Mouse (Mus musculus) left cerebral cortex, postnatal 4 days (tissue): ENCODE results near the gene Anxa2. TPM values are rescaled to one million over a fixed set of nuclear protein-coding genes. Genes with fewer than 3 reads are reported as not detected.

Source experiments
- DNase-seq: peaks from one replicate; pipeline ENCODE4 v3.0.0-alpha.2; 2022
- intact Hi-C: fragments of 180-260 bp; cut with DNase I; formaldehyde crosslinking; loops from one replicate; pipeline ENCODE4 v1.15.1; 2025
- total RNA-seq, 2 experiments: library from RNA; stranded (reverse); gene quantifications; 2 replicates each; pipeline ENCODE4 v1.2.3; 2021

Gene Anxa2
- 10 to 100 TPM; 23.2 to 24.1 TPM for total RNA-seq

DNA sequence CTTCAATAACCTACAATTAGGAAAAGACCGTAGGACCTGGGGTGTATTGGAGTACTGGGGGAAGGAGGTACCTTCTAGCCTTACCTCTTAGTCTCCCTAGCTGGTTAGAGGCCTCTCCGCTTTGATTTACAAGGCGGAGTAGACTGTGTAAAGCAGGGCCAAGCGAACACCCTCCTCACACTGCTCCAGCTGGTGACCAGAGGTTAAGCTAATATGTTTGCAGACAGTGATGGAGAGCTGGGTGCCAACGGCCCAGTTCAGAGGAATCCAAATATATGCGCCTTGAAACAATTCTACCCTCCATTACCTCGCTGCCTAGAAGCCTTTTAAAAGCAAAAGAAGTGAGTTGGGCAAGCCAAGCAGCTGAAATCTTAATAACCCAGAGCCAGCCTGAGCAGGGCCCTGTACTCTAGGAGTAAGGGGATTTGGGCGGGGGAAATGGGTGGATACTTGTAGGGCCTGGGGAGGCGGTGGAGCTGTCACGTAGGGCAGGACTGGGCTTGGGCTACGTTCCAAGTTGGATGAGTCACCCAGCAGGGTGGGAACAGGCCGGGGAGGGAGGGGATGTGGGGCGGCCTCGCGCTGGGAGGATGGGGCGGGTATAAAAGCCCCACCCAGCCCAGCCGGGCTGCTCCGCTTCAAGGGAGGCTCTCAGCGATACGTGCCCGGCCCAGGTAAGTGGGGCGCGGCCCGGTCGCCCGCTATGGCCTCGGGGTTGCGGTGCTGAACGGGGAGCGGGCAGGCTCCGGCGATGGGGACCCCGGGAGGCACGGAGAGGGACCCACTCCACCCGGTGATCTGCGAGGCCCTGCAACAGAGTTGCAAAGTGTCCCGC lies at the start of gene Anxa2:
Gene Anxa2, plus strand, starts transcription at position 555 of the 835 bp plus-strand sequence.
- intact Hi-C loops, result no loop called here
- DNase-seq, result peak; percentile 66

DNA sequence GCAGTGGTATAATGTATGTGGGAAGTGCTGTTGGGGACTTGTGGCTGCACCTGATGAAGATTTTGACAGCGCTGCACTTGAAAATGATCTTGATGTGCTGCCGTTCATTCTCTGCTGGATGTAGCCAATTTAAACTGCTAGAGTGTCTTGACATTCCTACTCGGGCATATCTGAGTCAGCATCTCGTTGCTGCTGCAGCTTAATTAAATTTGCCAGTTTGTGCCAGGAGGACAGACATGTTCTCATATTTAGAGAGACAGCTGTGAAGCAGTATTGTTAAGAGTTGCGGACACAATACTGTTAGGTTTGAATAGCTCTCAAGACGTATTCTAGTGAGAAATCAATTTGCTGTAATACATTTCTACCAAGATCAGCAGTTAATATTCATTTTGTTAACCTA lies 48.7 kb upstream of the Anxa2 start:
- DNase-seq, result no peak
- intact Hi-C loops, result no loop called here

DNA sequence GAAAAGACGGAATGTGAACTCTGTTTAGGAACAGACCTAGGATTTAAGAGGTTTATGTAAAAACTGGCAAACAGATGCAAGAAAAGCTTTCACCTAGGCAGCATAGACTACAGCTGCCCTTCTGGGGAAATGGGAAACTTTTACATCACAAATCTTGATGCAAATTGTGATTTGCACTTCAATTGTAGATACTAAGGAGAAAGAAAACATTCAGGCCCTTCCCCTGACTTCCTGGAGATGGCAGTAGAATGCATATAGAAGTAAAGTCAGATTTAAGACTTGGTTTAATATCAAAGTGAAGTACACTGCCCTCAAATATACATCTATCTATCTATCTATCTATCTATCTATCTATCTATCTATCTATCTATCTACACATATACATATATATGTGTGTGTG lies 33.9 kb upstream of the Anxa2 start:
- intact Hi-C loops, result loop anchor here (5.0 kb wide), 1 partner anchor 63 kb away; no protein-coding TSS in a partner anchor

DNA sequence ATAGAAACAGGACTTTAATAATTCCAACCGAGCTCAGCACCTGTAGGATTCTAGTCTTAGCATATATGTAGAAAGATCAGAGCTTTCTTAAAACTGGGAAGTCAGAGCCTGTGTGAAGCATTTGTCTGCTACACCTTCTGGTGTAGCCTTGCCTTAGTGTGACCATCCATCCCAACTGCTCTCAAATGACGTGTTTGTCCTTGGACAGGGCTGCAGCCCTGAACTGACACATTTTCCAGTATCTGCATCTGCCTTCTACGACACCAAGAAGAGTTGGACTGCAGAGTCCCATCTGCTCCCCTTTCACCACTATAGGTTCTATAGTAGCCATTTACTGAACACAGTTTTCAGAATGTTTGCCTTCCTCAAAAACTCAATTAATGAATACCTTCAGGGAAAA lies 22.9 kb upstream of the Anxa2 start:
- intact Hi-C loops, result no loop called here
- DNase-seq, result no peak

More for the DNA sequence above, 33.9 kb upstream of the Anxa2 start:
- no peak for DNase-seq

DNA sequence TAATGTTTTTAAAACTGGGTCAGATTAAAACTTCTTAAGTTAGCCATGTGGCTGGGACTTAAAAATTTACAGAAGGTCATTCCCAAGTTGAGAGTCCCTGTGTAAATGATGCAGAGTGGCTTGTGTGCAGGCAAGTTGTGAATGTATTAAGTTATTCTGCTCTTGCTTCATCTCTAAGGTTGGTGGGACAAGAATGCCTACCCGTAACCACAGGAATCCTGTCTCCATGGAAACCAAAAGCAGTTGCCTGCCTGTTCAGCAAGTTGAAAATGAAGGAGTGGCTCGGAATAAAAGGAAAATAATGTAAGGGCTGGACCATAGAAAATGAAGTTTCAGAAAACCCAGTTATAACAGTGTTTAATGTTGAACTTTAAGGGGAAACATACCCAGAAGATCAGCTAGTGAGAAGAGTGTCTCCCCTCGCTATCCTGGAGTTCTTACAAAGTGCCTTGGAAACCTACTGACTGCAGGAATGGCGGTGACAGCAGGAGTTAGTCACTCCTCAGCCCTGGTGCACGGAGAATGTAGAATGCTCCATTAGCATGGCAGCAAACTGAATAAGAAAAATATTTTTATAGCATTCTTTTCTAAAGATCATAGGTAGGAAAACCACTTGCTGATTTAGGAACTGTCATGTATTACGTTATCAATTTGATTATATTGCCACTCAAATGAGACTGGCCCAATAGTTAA lies 21.4 kb upstream of the Anxa2 start:
- intact Hi-C loops, result no loop called here
- DNase-seq, result no peak

DNA sequence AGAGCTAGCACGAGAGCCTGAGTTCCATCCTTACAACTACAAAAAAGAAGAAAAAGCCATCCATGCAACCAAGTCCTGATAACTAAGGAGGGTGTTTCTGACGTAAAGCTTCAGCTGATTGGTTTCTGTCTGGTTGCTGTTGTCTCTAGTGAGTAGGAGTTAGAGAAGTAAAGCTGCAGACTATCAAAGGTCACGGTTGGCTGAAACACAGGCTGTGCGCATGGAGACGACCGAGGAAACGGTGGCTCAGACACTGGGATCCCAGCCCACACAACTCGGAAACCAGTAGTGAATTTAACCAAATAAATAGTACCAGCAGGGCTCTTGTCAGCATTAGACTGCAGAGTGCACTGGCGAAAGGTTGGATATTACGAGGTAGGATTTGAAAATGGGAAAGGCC lies 18.2 kb upstream of the Anxa2 start:
- no peak for DNase-seq
- intact Hi-C loops, result no loop called here

DNA sequence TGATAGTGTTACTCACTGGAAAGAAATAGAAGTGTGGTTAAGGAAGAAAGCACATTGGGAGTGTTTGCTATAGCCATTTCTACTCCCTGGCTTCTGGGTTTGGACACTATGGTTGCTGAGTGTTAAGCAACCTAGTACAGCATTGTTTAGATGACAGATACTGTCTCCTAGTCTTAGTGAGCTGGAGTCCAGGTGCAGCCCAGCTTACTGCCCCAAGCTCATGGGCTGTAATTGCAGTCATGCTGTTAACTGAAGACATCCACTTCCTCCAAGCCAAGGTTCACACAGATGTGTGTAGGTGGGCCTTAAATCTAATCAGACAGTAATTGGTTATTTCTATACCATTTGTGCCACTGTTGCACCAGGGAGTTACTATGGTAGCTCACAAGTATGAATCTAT lies 17.8 kb upstream of the Anxa2 start:
- intact Hi-C loops, result no loop called here
- DNase-seq, result no peak

DNA sequence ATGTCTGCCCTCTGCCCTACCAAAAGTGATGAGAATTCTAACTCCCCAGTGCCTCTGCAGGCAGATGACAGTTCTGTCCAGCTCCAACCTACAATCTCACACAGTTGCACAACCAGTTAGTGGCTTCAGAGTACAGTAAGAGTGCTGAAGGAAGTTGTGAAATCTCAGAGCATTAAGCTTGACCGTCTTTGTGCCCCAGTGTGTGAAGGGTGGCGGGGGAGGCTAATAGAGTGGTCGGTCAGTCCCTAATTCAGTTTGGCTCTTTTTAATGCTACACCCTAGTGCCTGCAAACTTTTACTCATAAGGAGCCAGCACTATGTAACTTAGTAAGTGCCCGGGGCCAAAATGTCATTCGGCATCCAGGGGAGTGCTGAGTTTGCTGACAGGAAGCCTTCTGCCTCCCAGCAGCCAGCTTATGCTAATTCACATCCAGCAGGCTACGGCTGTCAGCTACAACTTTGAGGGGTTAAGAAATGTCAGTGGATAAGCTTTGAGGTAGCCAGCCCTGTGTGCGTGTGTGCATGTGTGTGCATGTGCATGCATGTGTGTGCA lies 13.5 kb upstream of the Anxa2 start:
- intact Hi-C loops, result no loop called here
- no peak for DNase-seq

DNA sequence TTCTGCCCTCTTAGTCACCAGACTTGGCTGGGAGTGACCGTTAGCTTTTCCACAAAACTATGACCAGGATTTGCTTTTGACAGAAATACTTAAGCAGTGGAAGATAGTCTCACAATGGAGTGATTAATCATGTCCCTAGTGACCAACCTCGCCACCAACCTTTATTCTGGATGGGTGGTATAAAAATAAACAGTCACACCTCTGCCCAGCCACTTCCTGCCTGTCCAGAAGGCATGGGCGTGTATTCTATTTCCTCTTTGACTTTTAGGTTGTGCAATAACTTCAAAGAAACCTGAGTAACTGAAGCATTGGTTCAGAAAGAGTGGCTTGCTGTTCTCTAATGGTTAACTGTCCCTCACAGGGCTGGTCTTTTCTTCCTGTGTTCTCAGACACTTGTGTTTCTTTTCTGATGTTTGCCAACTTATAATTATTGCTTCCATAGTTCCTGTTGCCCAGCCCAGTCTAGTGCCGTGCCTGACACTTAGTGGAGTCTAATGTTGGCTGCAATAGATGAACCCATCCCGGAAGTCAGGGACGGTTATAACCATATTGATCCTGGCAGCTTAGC lies 10.9 kb upstream of the Anxa2 start:
- intact Hi-C loops, result no loop called here
- no peak for DNase-seq

DNA sequence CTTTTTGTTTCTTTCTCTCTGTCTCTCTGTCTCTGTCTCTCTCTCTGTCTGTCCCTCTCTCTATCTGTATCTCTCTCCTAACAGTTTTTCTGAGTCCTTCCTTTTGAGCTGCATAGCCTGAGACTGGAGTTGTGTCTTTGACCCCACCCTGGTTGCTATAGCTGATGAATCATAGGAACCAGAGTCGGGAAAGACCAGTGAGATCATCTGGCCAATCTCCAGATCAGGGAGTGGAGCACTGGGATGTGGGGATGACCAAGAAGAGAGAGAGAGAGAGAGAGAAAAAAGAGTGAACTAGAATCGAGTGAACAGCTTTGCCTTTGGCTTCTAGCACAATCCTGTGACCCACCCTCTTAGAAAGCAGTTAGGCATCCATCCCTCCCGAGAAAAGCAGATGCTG lies 10.2 kb upstream of the Anxa2 start:
- no peak for DNase-seq
- intact Hi-C loops, result no loop called here

DNA sequence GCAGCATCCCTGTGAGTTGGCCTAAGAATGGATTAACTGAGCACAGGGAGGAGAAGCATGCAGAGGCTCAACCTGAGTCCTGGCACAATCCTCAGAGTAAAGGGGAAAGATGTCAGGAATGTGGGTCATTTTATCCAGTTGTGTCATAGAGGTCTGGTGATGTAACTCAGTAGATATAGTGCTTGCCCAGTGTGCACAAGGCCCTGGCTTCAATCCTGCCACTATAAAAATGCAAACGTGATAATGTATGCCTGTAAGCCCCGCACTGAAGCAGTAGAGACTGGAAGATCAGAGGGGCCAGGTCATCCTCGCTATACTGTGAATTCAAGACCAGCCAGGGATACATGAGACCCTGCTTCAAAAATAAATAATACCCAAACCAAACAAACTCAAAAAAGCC lies 4.6 kb upstream of the Anxa2 start:
- no peak for DNase-seq
- intact Hi-C loops, result no loop called here

DNA sequence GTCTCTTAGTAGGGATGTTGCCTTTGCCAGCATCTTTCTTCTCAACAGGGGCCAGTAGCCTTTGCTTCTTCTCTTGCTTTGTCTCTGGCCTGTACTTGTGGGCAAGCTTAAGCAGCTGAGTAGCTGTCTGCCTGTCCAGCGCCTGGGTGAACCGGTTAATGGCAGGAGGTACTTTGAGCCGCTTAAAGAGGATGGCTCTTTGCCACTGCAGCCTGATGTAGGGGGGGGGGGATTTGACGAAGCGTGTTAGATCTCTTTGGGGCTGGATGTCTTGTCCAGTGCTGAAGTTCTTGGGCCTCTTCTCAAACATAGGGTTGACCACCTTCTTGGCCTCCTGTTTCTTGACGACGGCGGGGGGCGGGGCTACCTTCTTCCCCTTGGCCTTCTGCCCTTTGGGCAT lies 2.8 kb upstream of the Anxa2 start:
- DNase-seq, result no peak
- intact Hi-C loops, result no loop called here

DNA sequence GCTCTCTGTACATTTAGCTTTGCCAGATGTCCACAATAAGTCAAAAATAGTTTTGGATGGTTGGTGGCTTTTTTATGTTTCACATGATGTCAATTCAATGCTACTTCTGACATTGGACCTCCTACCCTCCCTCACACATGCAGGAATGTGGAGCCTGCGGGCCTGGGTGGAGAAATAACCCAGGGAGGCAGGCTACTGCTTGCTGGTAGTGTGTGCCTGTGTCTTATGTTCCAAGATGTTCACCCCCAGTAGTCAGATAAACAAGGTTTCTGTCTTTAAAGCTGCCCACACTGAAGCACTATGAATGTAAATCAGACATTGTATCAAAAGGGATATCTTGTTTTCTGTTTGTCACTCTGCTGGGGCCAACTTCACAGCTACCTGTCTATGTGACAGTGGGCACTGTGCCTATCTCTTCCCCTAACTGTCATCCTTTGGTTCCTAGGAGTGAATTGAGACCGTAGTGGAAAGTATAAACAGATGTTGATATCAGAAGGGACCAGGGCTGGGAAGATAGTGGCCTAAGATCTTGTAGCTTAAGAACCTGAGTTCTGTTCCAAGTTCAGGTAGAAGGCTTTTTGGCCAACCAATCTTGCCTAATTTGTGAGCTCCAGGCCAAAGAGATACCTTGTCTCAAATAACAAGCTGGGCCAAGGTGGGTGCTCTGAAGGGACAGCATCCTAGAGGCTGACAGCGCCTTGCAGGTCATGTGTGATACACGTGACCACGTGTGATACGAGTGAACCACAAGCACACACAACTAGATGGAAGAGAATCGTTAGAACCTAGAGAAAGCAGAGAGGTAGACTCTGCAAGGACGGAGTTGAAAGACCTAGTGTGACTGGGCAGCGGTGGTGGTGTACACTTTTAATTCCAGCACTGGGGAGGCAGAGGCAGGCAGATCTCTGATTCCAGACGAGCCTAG lies 1.3 kb upstream of the Anxa2 start:
- intact Hi-C loops, result no loop called here
- DNase-seq, result no peak

DNA sequence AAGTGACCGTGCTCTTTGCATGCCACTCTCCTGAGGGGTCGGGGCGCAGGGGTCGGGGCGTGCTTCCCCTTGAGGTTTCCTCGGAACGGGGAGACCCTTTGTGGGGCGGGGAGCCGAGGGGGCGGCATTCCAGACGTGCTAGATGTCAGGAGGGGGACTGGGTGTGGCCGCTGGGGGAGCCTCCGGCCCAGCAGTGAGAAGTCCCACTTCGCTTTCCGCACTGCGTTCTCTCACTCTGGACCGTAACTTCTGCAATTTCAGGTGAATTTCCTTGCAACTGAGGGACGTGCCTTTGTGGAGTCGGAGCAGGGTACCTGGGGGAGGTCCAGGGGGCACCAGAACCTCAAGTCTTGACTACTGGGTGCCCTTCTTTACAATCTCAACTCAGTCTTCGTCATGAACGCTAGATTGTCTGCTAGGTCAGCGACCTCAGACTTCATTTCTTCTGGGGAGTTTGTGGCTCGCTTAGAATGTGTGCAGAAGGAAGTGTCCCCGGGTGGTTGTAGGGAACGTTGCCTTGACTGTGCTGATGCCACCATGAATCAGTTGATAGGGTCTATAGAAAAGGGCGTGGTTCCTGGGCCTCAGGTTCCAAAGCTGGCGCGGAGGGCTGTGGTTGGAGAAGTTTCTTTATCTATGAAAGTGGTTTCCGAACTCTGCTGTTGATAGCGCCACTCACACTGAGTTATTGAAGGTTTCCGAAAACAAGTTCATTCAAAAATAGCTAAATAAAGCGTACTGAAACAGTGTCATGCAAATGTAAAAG lies 664 bp downstream of the Anxa2 start:
- no peak for DNase-seq

DNA sequence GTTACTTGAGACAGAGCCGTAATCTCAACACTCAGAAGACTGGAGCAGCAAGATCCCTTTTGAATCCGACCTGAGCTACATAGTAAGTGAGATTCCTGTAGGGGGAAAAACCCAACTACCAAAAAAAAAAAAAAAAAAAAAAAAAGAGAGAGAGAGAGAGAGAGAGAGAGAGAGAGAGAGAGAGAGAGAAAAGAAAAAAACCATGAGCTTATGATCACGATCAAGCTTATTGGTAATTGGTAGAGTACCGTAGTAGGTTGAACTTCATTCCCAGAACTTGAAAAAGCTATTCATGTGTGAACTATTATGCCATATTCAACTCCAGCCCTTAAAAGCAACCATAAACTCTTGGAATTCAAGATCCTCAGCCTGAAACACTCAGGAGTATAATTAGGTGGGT lies 1.3 kb downstream of the Anxa2 start:
- intact Hi-C loops, result no loop called here
- DNase-seq, result no peak

More for the DNA sequence above, 664 bp downstream of the Anxa2 start:
- intact Hi-C loops, result no loop called here

DNA sequence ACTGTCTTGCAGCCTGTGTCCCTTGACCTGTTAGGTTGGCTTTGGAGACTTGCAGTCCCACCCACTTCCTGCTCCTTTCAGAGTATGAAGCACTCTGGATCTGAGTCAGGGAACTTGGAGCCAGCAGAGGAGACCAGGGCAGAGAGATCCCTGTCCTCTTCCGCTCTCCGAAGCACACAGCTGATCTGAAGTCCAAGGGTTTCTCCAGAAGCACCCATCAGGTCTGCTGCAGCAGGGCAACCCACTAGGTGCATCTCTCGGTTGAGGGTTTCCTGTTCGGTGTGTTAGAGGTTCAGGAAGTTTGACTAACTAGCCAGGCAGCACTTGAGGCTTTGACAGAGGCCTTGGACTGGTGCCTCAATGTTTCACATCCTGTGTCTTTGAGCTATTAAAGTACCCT lies 2.0 kb downstream of the Anxa2 start:
- DNase-seq, result no peak
- intact Hi-C loops, result no loop called here

DNA sequence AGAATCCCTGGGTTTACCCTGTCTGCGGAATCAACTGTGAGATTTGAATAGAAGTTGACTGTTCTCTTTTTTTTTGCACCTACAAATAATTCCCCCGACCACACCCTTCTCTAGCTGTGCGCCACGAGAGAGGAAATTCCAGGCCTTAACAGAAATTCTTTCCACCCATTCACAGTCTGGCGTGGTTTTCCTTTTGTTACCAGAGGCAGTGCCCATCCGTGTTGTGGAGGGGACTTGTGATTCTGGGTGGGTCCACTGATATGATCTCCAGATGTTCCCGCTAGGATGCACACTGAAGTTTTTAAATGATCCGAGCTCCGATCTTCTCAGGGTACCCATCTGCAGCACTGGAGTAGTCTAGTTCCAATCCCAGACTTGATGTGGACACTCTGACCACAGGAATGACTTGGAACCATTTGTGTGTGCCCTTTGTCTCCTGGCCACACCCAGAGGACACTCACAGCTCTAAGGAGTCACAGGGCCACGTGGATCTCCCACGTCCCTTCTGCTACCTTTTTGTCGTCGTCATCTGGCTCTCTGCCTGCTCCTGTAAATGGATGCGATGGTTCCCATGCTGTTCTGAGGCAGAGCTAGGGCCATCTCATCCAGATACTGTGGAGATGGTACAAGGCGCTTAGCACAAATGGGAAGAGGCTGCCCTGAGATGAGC lies 3.1 kb downstream of the Anxa2 start:
- intact Hi-C loops, result no loop called here
- DNase-seq, result no peak

DNA sequence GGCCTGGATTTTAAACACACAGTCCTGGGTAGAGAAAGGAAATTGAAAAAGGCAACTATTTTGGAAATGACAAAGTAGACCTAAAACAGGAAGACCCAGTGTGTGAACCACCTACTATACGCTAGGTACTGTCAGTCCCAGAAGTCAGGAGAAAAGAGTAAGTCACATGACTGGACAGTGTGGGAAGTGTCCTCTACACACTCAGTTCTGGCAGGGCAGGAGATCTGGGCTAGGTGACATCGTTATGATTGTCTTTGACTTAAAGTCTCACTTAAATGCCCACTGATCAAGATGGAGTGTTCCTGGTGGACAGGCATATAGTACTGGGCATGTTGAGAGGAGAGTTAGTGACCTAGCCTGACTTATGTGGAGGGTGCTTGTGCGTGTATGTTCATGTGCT lies 3.7 kb downstream of the Anxa2 start:
- DNase-seq, result no peak
- intact Hi-C loops, result no loop called here
